Mouse (Mus musculus) small intestine, adult 2 months (tissue): ENCODE results near the gene Apeh.

Experiments used
- CTCF ChIP-seq: fragments of 200-500 bp; IDR thresholded peaks from 2 replicates; pipeline ENCODE4 v1.5.1; 2012; ENCODE audit warnings: low read depth, mild to moderate bottlenecking, control low read depth, inconsistent platforms, low read length, moderate library complexity, mixed read lengths; ENCODE audit not compliant: insufficient replicate concordance, insufficient read length; ENCODE audit errors: extremely low read depth
- POLR2A ChIP-seq: fragments of 200-500 bp; IDR thresholded peaks from 2 replicates; pipeline ENCODE4 v1.6.1; 2012; ENCODE audit warnings: low read depth, mild to moderate bottlenecking, control low read depth, inconsistent platforms, low read length, moderate library complexity

DNA sequence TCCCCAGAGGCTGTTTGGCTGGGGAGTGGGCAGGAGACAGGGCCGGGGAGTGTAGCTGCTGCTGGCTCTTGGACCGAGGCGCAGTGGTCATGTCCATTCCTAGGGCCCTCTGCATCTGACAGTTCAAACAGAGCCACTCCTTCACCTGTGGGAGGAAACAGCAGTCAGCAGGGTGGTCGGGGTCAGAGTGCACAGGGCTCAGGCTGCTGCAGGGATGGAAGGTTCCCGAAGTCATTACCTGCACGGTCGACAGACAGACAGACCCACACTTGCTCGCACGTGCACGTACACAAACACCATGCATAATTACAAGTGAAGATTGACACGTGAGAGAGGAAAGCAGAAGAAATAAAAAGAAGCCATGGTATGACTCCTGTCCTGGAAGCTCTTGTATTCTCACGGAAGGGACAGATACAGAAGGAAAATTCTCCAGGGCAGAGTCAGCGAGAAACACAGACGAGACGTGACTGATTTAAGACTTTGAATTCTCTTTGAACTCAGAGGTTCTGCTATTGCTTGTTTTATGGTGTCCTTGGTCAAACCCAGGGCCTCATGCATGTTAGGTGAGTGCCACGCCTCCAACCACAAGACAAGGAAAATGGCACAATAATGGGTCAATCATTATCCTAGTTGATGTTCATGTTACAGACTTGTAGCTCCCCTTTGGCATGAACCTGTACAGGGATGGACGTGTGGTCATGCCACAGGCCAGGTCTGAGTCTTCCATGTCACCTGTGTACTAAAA lies 32.2 kb upstream of the Apeh start:
- TF ChIP-seq POLR2A: no peak
- TF ChIP-seq CTCF: no peak
